Mouse (Mus musculus): ENCODE measurements at regions not wholly inside any gene's neighbourhood (a gene's known extent, or its start where the extent isn't known, plus 50 kb on each side); places are given as distances from the start of the nearest gene placed in this dataset.

DNA sequence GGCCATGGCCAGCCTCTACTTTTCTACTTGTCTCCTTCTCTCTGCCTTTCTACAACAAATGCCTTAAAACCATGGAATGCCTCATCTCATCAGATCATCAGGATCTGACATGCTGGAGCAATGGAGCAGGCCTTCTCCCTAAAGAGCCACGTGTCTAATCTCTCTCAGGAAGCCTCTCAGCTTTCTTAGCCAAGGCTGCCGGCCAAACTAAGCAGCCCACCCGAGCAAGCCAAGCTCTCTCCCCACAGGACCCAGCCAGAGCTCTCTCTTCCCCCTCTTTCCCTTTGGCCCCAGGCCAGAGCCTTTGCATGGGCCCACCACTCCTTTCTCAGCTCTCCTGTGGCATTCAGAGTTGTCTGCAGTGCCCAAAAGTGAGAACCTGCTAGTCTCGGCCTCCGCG lies 1034.0 kb downstream of the Pcdh7 start:
- Histone ChIP-seq H3K9me3 (replicated peaks; ENCODE audit: low read length) (peaks cover 20% of the 10 kb centered on the region), H3K79me2 (replicated peaks; ENCODE audit: control insufficient read depth, extremely low read depth, insufficient read depth, poor library complexity, severe bottlenecking) (no peaks in the 10 kb centered on the region), H3K27ac (ENCODE audit: insufficient read depth, low read depth) (no peak overlapping the region), H3K4me2 (ENCODE audit: insufficient read depth, low read depth, poor library complexity, severe bottlenecking) (no peak overlapping the region), H3K4me1 (ENCODE audit: control insufficient read depth in 1 of 2, insufficient read depth in 2 of 2) (no peaks in the 10 kb centered on the region), H3K36me3 (replicated peaks in 1 of 2; ENCODE audit: control insufficient read depth in 1 of 2, insufficient read depth in 1 of 2, low read length in 1 of 2) (no peaks in the 10 kb centered on the region), H3K27me3 (replicated peaks) (no peaks in the 10 kb centered on the region), H3K9ac (ENCODE audit: insufficient read depth, low read depth) (no peak overlapping the region), H3K4me3 (replicated peaks in 1 of 3; ENCODE audit: low read depth in 2 of 3, low read length in 2 of 3, poor library complexity in 1 of 3) (no peak overlapping the region)
- no peak for TF ChIP-seq JUND (conservative IDR thresholded peaks at IDR 0.05; ENCODE audit: low read depth, low read length)
- TF ChIP-seq SMC3 (IDR thresholded peaks at IDR 0.05; ENCODE audit: low read depth, low read length) = no peak
- TF ChIP-seq E2F4 (IDR thresholded peaks at IDR 0.05; ENCODE audit: insufficient replicate concordance, low read depth, low read length) = no peak
- TF ChIP-seq IRF4 (IDR thresholded peaks at IDR 0.05; ENCODE audit: low read depth, low read length) = no peak
- TF ChIP-seq MEF2A (IDR thresholded peaks at IDR 0.05; ENCODE audit: borderline replicate concordance, low read depth, low read length) = no peak
- TF ChIP-seq RCOR1 (conservative IDR thresholded peaks at IDR 0.05; ENCODE audit: low read depth, low read length) = no peak
- TF ChIP-seq TCF12 (IDR thresholded peaks at IDR 0.05; ENCODE audit: low read depth, low read length) = no peak
- dilution Hi-C loops (cut with MboI; ENCODE audit: extremely low pct_ligation_motif_present, extremely low pct_unique_long_range_greater_than_20kb, low sequenced_read_pairs) (no loop called here), in situ Hi-C loops (cut with MboI; ENCODE audit: low pct_ligation_motif_present, low pct_unique_long_range_greater_than_20kb, low sequenced_read_pairs) (no loop called here)
- DNase-seq (ENCODE audit: extremely low read depth) = no peak

Measured in CH12.LX (cell line).